Mouse (Mus musculus): ENCODE results near the gene Rgs10. TPM values are rescaled to one million over a fixed set of nuclear protein-coding genes. Genes with fewer than 3 reads are reported as not detected.

Rgs10 gene
- total and polyA plus RNA-seq, 3 experiments: 42.3 to 44.7 TPM; not detected in 1

DNA sequence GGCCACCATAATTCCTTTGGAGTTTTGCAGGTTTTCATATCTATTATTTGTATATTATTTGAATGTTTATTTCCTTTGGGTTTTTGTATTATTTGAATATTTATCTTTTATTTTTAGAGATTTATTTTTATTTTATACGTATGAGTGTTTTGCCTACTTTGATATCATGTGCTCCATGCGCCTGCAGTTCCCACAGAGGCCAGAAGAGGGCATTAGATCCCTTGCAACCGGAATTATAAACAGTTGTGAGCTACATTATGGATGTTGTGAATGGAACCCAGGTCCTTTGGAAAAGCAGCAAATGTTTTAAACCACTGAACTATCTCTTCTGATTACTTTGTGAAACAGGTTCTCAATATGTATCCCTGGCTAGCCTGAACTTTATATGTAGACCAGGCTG is 46.2 kb downstream of the Rgs10 start (continued):
- TF ChIP-seq USF2 (IDR thresholded peaks at IDR 0.05; ENCODE audit: borderline replicate concordance in 1 of 2, insufficient read depth in 1 of 2, low read depth in 1 of 2, low read length in 2 of 2): no peak
- peak; percentile 91 for TF ChIP-seq ZC3H11A (IDR thresholded peaks at IDR 0.05; ENCODE audit: low read depth, low read length)
- TF ChIP-seq RAD21 (IDR thresholded peaks at IDR 0.05; ENCODE audit: low read depth, low read length): peak; percentile 92
- TF ChIP-seq MAZ (IDR thresholded peaks at IDR 0.05; ENCODE audit: low read depth, low read length): no peak
- TF ChIP-seq NRF1 (IDR thresholded peaks at IDR 0.05; ENCODE audit: insufficient read depth, low read depth, low read length, poor library complexity, severe bottlenecking): no peak
- no peak for TF ChIP-seq EP300 (IDR thresholded peaks at IDR 0.05; ENCODE audit: low read depth in 1 of 2, low read length in 2 of 2)
- no peak for TF ChIP-seq GABPA (IDR thresholded peaks at IDR 0.05; ENCODE audit: low read depth, low read length)
- TF ChIP-seq GATA1 (IDR thresholded peaks at IDR 0.05; ENCODE audit: low read depth, low read length): no peak

GRCm38 (mm10) chr7:128369366-128369765 is 49.2 kb downstream of the Rgs10 start:
- Histone ChIP-seq H3K36me3 (ENCODE audit: control insufficient read depth in 1 of 2, insufficient read depth in 2 of 2, low read length in 2 of 2) (peaks cover 0 to 6% of the 10 kb centered on the region in 2 experiments; a peak in 2 of 4 replicates), H3K4me1 (ENCODE audit: control insufficient read depth in 1 of 2, insufficient read depth in 2 of 2, low read length in 2 of 2) (peaks cover 2 to 17% of the 10 kb centered on the region in 2 experiments; a peak in 2 of 4 replicates)
- TF ChIP-seq EP300 (IDR thresholded peaks at IDR 0.05; ENCODE audit: low read depth in 1 of 2, low read length in 2 of 2) (no peak), USF1 (IDR thresholded peaks at IDR 0.05; ENCODE audit: low read depth, low read length) (peak; percentile 86)

GRCm38 (mm10) chr7:128368828-128369227 is 49.7 kb downstream of the Rgs10 start:
- Histone ChIP-seq H3K27me3 (ENCODE audit: control insufficient read depth in 1 of 2, insufficient read depth in 2 of 2, low read length in 2 of 2) (no peaks in the 10 kb centered on the region), H3K9me3 (replicated peaks; ENCODE audit: insufficient read depth, low read length) (no peaks in the 10 kb centered on the region), H3K27ac (ENCODE audit: control insufficient read depth, low read depth, low read length) (no peak overlapping the region), H3K9ac (ENCODE audit: control insufficient read depth, low read depth, low read length, poor library complexity, severe bottlenecking) (no peak overlapping the region), H3K79me2 (ENCODE audit: control insufficient read depth, insufficient read depth, low read length, poor library complexity) (no peaks in the 10 kb centered on the region), H3K36me3 (ENCODE audit: control insufficient read depth in 1 of 2, insufficient read depth in 2 of 2, low read length in 2 of 2) (peaks cover 0 to 8% of the 10 kb centered on the region in 2 experiments; a peak in 2 of 4 replicates), H3K4me3 (ENCODE audit: control insufficient read depth in 1 of 2, insufficient read depth in 1 of 2, low read depth in 2 of 2, low read length in 2 of 2) (no peak overlapping the region), H3K4me1 (ENCODE audit: control insufficient read depth in 1 of 2, insufficient read depth in 2 of 2, low read length in 2 of 2) (peaks cover 5 to 18% of the 10 kb centered on the region in 2 experiments; a peak in 3 of 4 replicates)
- no peak for DNase-seq (ENCODE audit: low read depth, low spot score)
- TF ChIP-seq ZMIZ1 (IDR thresholded peaks at IDR 0.05; ENCODE audit: low read depth, low read length): no peak
- TF ChIP-seq MXI1 (IDR thresholded peaks at IDR 0.05; ENCODE audit: low read depth, low read length): no peak
- no peak for TF ChIP-seq ZKSCAN1 (IDR thresholded peaks at IDR 0.05; ENCODE audit: low read depth, low read length)
- no peak for TF ChIP-seq MYB (IDR thresholded peaks at IDR 0.05; ENCODE audit: low read depth, low read length)
- TF ChIP-seq POLR2A (IDR thresholded peaks at IDR 0.05; ENCODE audit: control insufficient read depth in 1 of 2, insufficient read depth in 1 of 2, low read depth in 1 of 2, low read length in 2 of 2, poor library complexity in 1 of 2): no peak
- TF ChIP-seq GABPA (IDR thresholded peaks at IDR 0.05; ENCODE audit: low read depth, low read length): no peak
- TF ChIP-seq MYC (IDR thresholded peaks at IDR 0.05; ENCODE audit: low read depth, low read length): no peak
- TF ChIP-seq TBP (IDR thresholded peaks at IDR 0.05; ENCODE audit: low read depth, low read length): no peak
- no peak for TF ChIP-seq JUND (IDR thresholded peaks at IDR 0.05; ENCODE audit: low read depth, low read length)
- no peak for TF ChIP-seq TAL1 (IDR thresholded peaks at IDR 0.05; ENCODE audit: low read length)

More at GRCm38 (mm10) chr7:128369366-128369765, 49.2 kb downstream of the Rgs10 start:
- no peaks in the 10 kb centered on the region for H3K9me3 ChIP-seq (replicated peaks; ENCODE audit: insufficient read depth, low read length)
- H3K9ac ChIP-seq (ENCODE audit: control insufficient read depth, low read depth, low read length, poor library complexity, severe bottlenecking): no peak overlapping the region
- no peak overlapping the region for H3K4me3 ChIP-seq (ENCODE audit: control insufficient read depth in 1 of 2, insufficient read depth in 1 of 2, low read depth in 2 of 2, low read length in 2 of 2)
- peak; percentile 23 for DNase-seq (ENCODE audit: low read depth, low spot score)
- H3K27ac ChIP-seq (ENCODE audit: control insufficient read depth, low read depth, low read length): no peak overlapping the region
- no peaks in the 10 kb centered on the region for H3K79me2 ChIP-seq (ENCODE audit: control insufficient read depth, insufficient read depth, low read length, poor library complexity)
- no peaks in the 10 kb centered on the region for H3K27me3 ChIP-seq (ENCODE audit: control insufficient read depth in 1 of 2, insufficient read depth in 2 of 2, low read length in 2 of 2)

Measured in MEL (cell line).